Mouse (Mus musculus): ENCODE measurements around the gene Rpl7l1. TPM values are rescaled to one million over a fixed set of nuclear protein-coding genes. Genes with fewer than 3 reads are reported as not detected.

The Rpl7l1 gene
- polyA plus RNA-seq, 1 experiment = 74.3 TPM

- Histone ChIP-seq H3K36me3 (ENCODE audit: control insufficient read depth, insufficient read depth) (peaks cover 8% of the 10 kb centered on the region), H3K4me3 (no peak overlapping the region), H3K79me2 (ENCODE audit: control insufficient read depth, insufficient read depth) (no peaks in the 10 kb centered on the region), H3K27me3 (ENCODE audit: control insufficient read depth, insufficient read depth, insufficient read length) (no peaks in the 10 kb centered on the region), H3ac (ENCODE audit: control insufficient read depth, insufficient read length) (no peak overlapping the region), H3K4me2 (ENCODE audit: low read depth) (no peak overlapping the region)
- TF ChIP-seq SRF (IDR thresholded peaks at IDR 0.05; ENCODE audit: control insufficient read depth, insufficient read length, low read depth) = no peak
- TF ChIP-seq MAX (IDR thresholded peaks at IDR 0.05; ENCODE audit: low read depth) = no peak
Measured at GRCm38 (mm10) chr17:46812442-46812841, 30.0 kb upstream of the Rpl7l1 start.

GRCm38 (mm10) chr17:46810672-46811071, 28.2 kb upstream of the Rpl7l1 start:
- no peak overlapping the region for H3K4me2 ChIP-seq (ENCODE audit: low read depth)
- H3K79me2 ChIP-seq (ENCODE audit: control insufficient read depth, insufficient read depth) = no peaks in the 10 kb centered on the region
- H3K36me3 ChIP-seq (ENCODE audit: control insufficient read depth, insufficient read depth) = peaks cover 13% of the 10 kb centered on the region
- H3K27me3 ChIP-seq (ENCODE audit: control insufficient read depth, insufficient read depth, insufficient read length) = no peaks in the 10 kb centered on the region
- no peak overlapping the region for H3ac ChIP-seq (ENCODE audit: control insufficient read depth, insufficient read length)
- H3K4me3 ChIP-seq = no peak overlapping the region
- TF ChIP-seq POLR2A (IDR thresholded peaks at IDR 0.05; ENCODE audit: insufficient read length, low read depth) (no peak), MYOD1 (IDR thresholded peaks at IDR 0.05; ENCODE audit: control insufficient read depth in 1 of 3, insufficient read length in 2 of 3, low read depth in 2 of 3) (no peak), TCF3 (IDR thresholded peaks at IDR 0.05; ENCODE audit: insufficient read length, low read depth) (no peak), TCF12 (IDR thresholded peaks at IDR 0.05; ENCODE audit: insufficient read depth, poor library complexity, severe bottlenecking) (no peak), POLR2AphosphoS2 (IDR thresholded peaks at IDR 0.05; ENCODE audit: insufficient read length, low read depth) (no peak), SRF (IDR thresholded peaks at IDR 0.05; ENCODE audit: control insufficient read depth, insufficient read length, low read depth) (no peak), CEBPB (IDR thresholded peaks at IDR 0.05; ENCODE audit: insufficient read depth, poor library complexity, severe bottlenecking) (no peak), USF1 (IDR thresholded peaks at IDR 0.05; ENCODE audit: low read depth) (no peak), MYOG (IDR thresholded peaks at IDR 0.05; ENCODE audit: control insufficient read depth in 1 of 3, insufficient read depth in 1 of 3, insufficient read length in 2 of 3, low read depth in 2 of 3) (no peak), E2F4 (IDR thresholded peaks at IDR 0.05; ENCODE audit: insufficient read depth) (no peak), REST (IDR thresholded peaks at IDR 0.05; ENCODE audit: insufficient read depth, insufficient read length) (no peak), MAX (IDR thresholded peaks at IDR 0.05; ENCODE audit: low read depth) (no peak)

GRCm38 (mm10) chr17:46809131-46809830, 26.8 kb upstream of the Rpl7l1 start:
- H3K79me2 ChIP-seq (ENCODE audit: control insufficient read depth, insufficient read depth) = no peaks in the 10 kb centered on the region
- H3K27me3 ChIP-seq (ENCODE audit: control insufficient read depth, insufficient read depth, insufficient read length) = no peaks in the 10 kb centered on the region
- TF ChIP-seq POLR2A (IDR thresholded peaks at IDR 0.05; ENCODE audit: insufficient read length, low read depth) = no peak
- TF ChIP-seq E2F4 (IDR thresholded peaks at IDR 0.05; ENCODE audit: insufficient read depth) = no peak
- TF ChIP-seq SRF (IDR thresholded peaks at IDR 0.05; ENCODE audit: control insufficient read depth, insufficient read length, low read depth) = no peak
- no peak for TF ChIP-seq TCF12 (IDR thresholded peaks at IDR 0.05; ENCODE audit: insufficient read depth, poor library complexity, severe bottlenecking)
- no peak for TF ChIP-seq CEBPB (IDR thresholded peaks at IDR 0.05; ENCODE audit: insufficient read depth, poor library complexity, severe bottlenecking)
- no peak for TF ChIP-seq REST (IDR thresholded peaks at IDR 0.05; ENCODE audit: insufficient read depth, insufficient read length)
- no peak for TF ChIP-seq POLR2AphosphoS2 (IDR thresholded peaks at IDR 0.05; ENCODE audit: insufficient read length, low read depth)
- H3K4me2 ChIP-seq (ENCODE audit: low read depth) = no peak overlapping the region
- H3K4me3 ChIP-seq = no peak overlapping the region
- H3K36me3 ChIP-seq (ENCODE audit: control insufficient read depth, insufficient read depth) = peaks cover 17% of the 10 kb centered on the region
- no peak overlapping the region for H3ac ChIP-seq (ENCODE audit: control insufficient read depth, insufficient read length)

- no peak for TF ChIP-seq MAX (IDR thresholded peaks at IDR 0.05; ENCODE audit: low read depth)
- no peak overlapping the region for H3K4me3 ChIP-seq
- no peaks in the 10 kb centered on the region for H3K27me3 ChIP-seq (ENCODE audit: control insufficient read depth, insufficient read depth, insufficient read length)
- no peak overlapping the region for H3ac ChIP-seq (ENCODE audit: control insufficient read depth, insufficient read length)
- H3K36me3 ChIP-seq (ENCODE audit: control insufficient read depth, insufficient read depth) = peaks cover 17% of the 10 kb centered on the region
- no peak overlapping the region for H3K4me2 ChIP-seq (ENCODE audit: low read depth)
- no peaks in the 10 kb centered on the region for H3K79me2 ChIP-seq (ENCODE audit: control insufficient read depth, insufficient read depth)
Measured at GRCm38 (mm10) chr17:46808376-46808775, 25.9 kb upstream of the Rpl7l1 start.

- H3K27me3 ChIP-seq (ENCODE audit: control insufficient read depth, insufficient read depth, insufficient read length) = no peaks in the 10 kb centered on the region
- no peaks in the 10 kb centered on the region for H3K79me2 ChIP-seq (ENCODE audit: control insufficient read depth, insufficient read depth)
- no peak for TF ChIP-seq CEBPB (IDR thresholded peaks at IDR 0.05; ENCODE audit: insufficient read depth, poor library complexity, severe bottlenecking)
- no peak for TF ChIP-seq TCF12 (IDR thresholded peaks at IDR 0.05; ENCODE audit: insufficient read depth, poor library complexity, severe bottlenecking)
- TF ChIP-seq SRF (IDR thresholded peaks at IDR 0.05; ENCODE audit: control insufficient read depth, insufficient read length, low read depth) = no peak
- no peak for TF ChIP-seq MAX (IDR thresholded peaks at IDR 0.05; ENCODE audit: low read depth)
- no peak for TF ChIP-seq USF1 (IDR thresholded peaks at IDR 0.05; ENCODE audit: low read depth)
- TF ChIP-seq REST (IDR thresholded peaks at IDR 0.05; ENCODE audit: insufficient read depth, insufficient read length) = no peak
- H3K4me3 ChIP-seq = no peak overlapping the region
- H3K4me2 ChIP-seq (ENCODE audit: low read depth) = no peak overlapping the region
- no peak overlapping the region for H3ac ChIP-seq (ENCODE audit: control insufficient read depth, insufficient read length)
- H3K36me3 ChIP-seq (ENCODE audit: control insufficient read depth, insufficient read depth) = peaks cover 5% of the 10 kb centered on the region
Measured at GRCm38 (mm10) chr17:46801761-46802160, 19.3 kb upstream of the Rpl7l1 start.
